Mouse (Mus musculus) left cerebral cortex, adult 8-10 months (tissue): ENCODE measurements at regions not wholly inside any gene's neighbourhood (a gene's known extent, or its start where the extent isn't known, plus 50 kb on each side); places are given as distances from the start of the nearest gene placed in this dataset.
A peak's percentile ranks its signal among the peaks of the same experiment; 100 is the strongest.

ENCODE experiments used
- DNase-seq, 2 experiments: peaks; one replicate each; pipeline ENCODE4 v3.0.0; 2022; ENCODE audit warnings: low spot score in 2 of 2

GRCm38 (mm10) chr10:116653511-116653945 is 72.2 kb upstream of the Cnot2 start:
- peak; percentile 18 to 83 for DNase-seq

GRCm38 (mm10) chr10:116649287-116649686 is 68.0 kb upstream of the Cnot2 start:
- DNase-seq, result no peak

DNA sequence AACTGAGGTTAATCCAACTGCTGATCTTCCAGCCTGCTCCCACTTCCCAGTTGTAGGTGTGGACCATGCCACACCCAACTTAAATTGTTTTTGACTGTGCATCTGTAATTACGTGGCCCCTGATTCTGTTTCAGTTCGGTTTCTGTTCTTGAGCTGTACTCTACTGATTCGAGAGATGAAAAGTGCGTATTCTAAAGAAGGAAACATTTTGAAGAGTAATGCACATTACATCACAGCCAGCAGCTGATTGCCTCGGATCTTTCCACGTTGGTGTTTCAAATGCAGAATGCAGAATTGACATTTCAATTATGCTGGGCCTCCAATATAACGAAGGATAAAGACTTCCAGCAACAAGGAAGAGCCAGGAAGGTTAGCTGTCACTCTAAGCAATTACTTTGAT is 64.7 kb upstream of the Cnot2 start:
- peak in 1 of 2 experiments; percentile 5 for DNase-seq

GRCm38 (mm10) chr10:116645631-116646030 is 64.3 kb upstream of the Cnot2 start:
- DNase-seq, result peak in 1 of 2 experiments; percentile 8

- DNase-seq, result no peak
Observed at GRCm38 (mm10) chr10:116645108-116645507, 63.8 kb upstream of the Cnot2 start.
